Mouse (Mus musculus) bone marrow, adult 2 months (tissue): Measurements from ENCODE around the gene Spata20. TPM values are rescaled to one million over a fixed set of nuclear protein-coding genes. Genes with fewer than 3 reads are reported as not detected.

Source experiments
- H3K27ac ChIP-seq: fragments of 200-500 bp; 2 replicates; pipeline ENCODE4 v1.5.1; 2012; ENCODE audit warnings: low read depth, mild to moderate bottlenecking, control low read depth, inconsistent platforms, low read length; ENCODE audit not compliant: control insufficient read depth, poor library complexity, insufficient read depth
- H3K4me1 ChIP-seq: fragments of 200-500 bp; 2 replicates; pipeline ENCODE4 v1.6.1; 2011; ENCODE audit warnings: low read length; ENCODE audit not compliant: control insufficient read depth, insufficient read depth
- H3K4me3 ChIP-seq: fragments of 200-500 bp; replicated peaks from 2 replicates; pipeline ENCODE3; 2011; ENCODE audit warnings: mild to moderate bottlenecking, low read depth, low read length, control low read depth; ENCODE audit not compliant: control insufficient read depth
- CTCF ChIP-seq: fragments of 200-500 bp; IDR thresholded peaks from 2 replicates; pipeline ENCODE4 v1.5.1; 2011; ENCODE audit warnings: low read length, control low read depth; ENCODE audit not compliant: control insufficient read depth, insufficient read depth
- POLR2A ChIP-seq: fragments of 200-500 bp; IDR thresholded peaks from 2 replicates; pipeline ENCODE4 v1.6.1; 2011; ENCODE audit warnings: low read depth, mild to moderate bottlenecking, control low read depth, low read length, borderline replicate concordance; ENCODE audit not compliant: control insufficient read depth
- WGBS: fragments of 180-500 bp; shearing (Covaris S2); methylation state at CpG from one replicate; pipeline ENCODE4 v1.1.7; 2018; 5-methylcytosine and 5-hydroxymethylcytosine counted together
- polyA plus RNA-seq: library from polyadenylated mRNA; stranded (reverse); fragments of >200 nt; gene quantifications from 2 replicates; pipeline ENCODE4 v1.2.4, GENCODE M21; 2011; ENCODE audit warnings: low replicate concordance; ENCODE audit not compliant: missing spikeins, insufficient read depth, insufficient read length

The Spata20 gene
- polyA plus RNA-seq, 1 experiment: not detected

DNA sequence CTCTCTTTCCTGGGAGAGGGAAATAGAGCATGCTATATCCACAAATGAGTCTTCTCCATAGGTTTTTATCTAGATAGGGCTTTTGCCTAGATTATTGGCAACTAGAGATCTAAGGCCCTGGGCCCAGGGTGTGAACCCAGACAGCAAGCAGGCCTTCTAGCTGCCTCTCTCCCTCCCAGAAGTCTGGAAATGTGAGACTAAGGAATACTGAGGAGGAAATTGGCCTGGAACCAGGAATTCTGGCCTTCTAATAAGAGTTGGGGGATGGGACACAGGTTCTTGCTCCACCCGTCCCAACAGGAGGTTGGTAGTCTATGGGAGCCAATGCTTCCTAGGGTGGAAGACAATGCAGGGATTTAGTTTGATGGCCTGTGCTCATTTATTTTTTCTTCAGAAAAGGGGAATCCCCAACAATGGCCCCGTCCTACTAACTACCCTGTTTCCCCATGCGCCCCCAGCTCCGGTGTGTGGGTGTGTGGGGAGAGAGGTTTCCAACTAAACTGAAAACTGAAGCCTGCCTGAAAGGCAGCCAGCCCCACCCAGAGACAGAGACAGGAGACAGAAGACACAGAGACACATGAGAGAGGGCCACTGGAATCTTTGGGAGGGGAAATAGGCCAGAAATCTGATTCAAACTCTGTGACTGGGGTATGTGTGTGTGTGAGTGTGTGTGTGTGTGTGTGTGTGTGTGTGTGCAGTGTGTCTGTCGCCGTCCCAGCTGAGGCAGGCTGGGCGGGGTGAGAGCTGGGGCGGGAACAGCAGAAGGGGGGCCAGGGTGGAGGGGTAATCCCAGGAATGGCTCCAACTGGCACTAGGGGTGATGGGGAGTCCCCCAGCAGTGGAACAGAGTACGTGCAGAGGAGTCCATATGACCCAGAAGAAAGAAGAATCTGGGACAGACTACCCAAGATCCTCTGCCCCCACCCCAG lies 16.6 kb downstream of the Spata20 start:
- WGBS: 53% methylated on average over 9 of the region's 9 CpGs
- H3K4me1 ChIP-seq: no peaks in the 10 kb centered on the region
- H3K27ac ChIP-seq: no peak overlapping the region
- TF ChIP-seq POLR2A (no peak), CTCF (no peak)
- H3K4me3 ChIP-seq: no peak overlapping the region

DNA sequence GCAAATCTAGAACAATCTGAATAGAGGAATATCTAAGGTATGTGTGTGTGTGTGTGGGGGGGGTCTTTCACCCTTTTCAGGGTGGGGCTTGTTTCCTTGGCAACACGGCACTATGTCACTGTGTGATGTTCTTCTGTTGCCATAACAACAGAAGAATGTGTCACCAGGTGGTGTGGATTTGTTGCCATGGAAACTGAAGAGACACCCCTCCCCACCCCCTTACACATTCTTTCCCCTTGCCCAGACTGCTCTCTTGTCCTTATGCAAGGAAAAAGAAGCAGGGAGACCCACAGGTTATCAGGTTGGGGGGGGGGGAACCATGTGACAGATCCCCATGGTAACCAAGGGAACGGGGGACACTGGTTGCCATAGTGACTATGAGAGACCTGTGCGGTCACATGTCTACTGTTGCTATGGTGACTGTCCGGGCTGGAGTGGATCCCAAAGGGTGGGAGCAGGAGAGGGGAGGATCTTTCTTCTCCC lies 17.4 kb downstream of the Spata20 start:
- Histone ChIP-seq H3K27ac (no peak overlapping the region), H3K4me1 (no peaks in the 10 kb centered on the region), H3K4me3 (no peak overlapping the region)
- TF ChIP-seq CTCF (no peak), POLR2A (no peak)
- WGBS: 68% methylated on average over 4 of the region's 4 CpGs

DNA sequence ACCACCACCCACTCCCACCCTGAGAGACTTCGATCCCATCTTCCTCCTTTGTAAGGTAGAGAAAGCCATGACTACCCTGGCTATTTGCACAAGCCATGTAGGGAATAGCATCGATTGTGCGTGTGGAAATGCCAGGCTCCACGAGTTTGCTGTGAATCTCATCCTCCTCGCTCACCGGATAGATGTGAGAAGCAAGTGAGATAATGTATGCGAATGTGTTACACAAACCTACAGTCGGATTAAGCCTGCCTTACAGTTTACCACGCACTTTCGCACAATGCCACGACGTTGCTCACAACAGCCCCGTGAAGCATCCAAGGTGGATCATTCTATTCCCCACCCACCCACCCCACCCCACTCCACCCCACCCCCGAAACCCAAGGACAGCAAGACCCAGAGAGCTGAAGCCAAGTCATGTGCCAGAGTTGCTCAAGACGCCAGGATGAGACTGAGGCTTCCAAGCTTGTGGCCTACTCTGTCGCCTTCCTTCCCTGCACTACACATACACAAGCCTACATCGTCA lies 19.6 kb downstream of the Spata20 start:
- WGBS: 74% methylated on average over 17 of the region's 17 CpGs
- H3K4me3 ChIP-seq: no peak overlapping the region
- no peaks in the 10 kb centered on the region for H3K4me1 ChIP-seq
- TF ChIP-seq CTCF (no peak), POLR2A (no peak)
- H3K27ac ChIP-seq: no peak overlapping the region

DNA sequence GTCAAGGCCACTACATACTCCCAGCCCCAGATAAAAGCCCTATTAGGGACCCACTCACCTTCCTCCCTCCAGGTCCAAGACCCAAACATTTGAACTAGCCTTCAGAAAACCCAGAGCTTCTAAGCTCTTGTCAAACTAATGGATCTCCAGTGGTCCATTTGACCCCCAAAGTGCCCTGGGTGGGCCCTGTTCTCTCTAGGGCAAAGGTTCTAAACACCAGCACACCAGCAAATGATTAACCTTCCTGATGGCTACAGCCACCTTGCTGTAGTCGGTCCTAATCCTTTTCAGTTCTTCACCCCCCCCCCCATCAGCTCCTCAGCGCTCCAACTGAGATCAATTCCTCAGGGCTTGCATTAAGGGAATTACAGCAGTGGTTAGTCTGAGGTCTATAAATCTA lies 21.8 kb downstream of the Spata20 start:
- Histone ChIP-seq H3K4me1 (no peaks in the 10 kb centered on the region), H3K27ac (no peak overlapping the region), H3K4me3 (no peak overlapping the region)
- 77% methylated on average over 2 of the region's 2 CpGs for WGBS
- no peak for TF ChIP-seq POLR2A
- TF ChIP-seq CTCF: no peak

DNA sequence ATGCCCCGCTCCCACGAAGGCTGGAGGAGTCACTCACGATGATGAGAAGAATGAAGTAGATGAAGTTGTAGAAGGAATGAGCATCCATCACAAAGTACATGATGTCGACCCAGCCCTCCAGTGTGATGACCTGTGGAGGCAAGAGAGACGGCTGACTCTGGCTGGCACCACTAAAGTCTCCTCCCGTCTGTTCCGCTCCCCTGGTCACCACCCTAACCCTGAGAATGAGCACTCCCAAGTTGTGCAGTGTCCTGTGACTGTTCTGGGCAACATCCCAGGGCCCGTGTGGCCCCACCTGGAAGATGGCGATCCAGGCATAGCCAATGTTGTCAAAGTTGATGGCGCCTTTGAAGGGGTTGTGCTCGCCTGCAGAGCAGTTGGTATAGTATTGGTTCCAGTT lies 24.1 kb downstream of the Spata20 start:
- no peak overlapping the region for H3K27ac ChIP-seq
- H3K4me3 ChIP-seq: no peak overlapping the region
- 0 out of 2 replicates have a peak, but pooled peaks cover under 1% of the 10 kb centered on the region for H3K4me1 ChIP-seq
- 85% methylated on average over 11 of the region's 11 CpGs for WGBS
- no peak for TF ChIP-seq CTCF
- TF ChIP-seq POLR2A: no peak

DNA sequence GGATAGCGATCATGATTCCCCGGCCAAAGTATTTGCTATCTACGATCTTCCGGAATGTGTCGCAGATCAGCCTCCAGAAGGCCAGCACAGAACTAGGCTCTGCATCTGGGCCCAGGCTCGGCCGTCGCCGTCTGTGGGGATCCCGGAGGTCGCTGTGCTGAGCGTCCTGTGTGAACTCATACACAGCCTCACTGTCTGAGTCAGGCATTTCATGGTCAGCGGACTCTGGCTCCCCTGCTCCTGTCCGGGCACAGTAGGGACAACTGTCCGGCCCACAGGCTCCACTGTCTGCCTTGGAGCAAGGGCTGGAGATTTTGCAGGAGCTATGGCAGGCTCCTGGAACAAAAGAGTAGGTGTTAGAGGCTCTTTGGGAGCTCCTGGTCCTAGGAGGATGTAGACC lies 29.0 kb downstream of the Spata20 start:
- Histone ChIP-seq H3K27ac (peak overlapping the region; percentile 58), H3K4me1 (0 out of 2 replicates have a peak, but pooled peaks cover 3% of the 10 kb centered on the region), H3K4me3 (no peak overlapping the region)
- TF ChIP-seq CTCF (no peak), POLR2A (no peak)
- 91% methylated on average over 15 of the region's 15 CpGs for WGBS

DNA sequence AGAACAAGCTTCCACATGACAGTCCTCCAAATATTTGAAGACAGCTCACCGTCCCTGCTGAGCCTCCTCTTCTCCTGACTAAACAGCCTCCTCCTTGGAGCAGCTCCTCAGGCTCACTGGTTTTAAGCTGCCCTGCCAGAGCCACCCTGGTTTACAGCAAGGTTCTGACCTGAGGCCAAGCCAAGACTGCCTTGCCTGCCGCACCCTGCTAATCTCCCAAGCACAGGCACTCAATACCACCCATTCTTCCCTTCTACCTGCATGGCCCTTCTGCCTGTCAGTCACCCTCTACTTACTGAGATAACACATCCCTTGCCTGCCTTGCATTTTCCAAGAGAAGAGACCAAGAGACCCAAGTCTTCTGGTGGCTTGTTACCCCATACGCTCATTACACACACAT lies 29.6 kb downstream of the Spata20 start:
- Histone ChIP-seq H3K27ac (peak overlapping the region; percentile 85), H3K4me3 (peak overlapping the region; percentile 60), H3K4me1 (0 out of 2 replicates have a peak, but pooled peaks cover 3% of the 10 kb centered on the region)
- WGBS: 77% methylated on average over 3 of the region's 3 CpGs
- TF ChIP-seq POLR2A (peak; percentile 24; the same call in 1 of the 2 replicates), CTCF (no peak)

DNA sequence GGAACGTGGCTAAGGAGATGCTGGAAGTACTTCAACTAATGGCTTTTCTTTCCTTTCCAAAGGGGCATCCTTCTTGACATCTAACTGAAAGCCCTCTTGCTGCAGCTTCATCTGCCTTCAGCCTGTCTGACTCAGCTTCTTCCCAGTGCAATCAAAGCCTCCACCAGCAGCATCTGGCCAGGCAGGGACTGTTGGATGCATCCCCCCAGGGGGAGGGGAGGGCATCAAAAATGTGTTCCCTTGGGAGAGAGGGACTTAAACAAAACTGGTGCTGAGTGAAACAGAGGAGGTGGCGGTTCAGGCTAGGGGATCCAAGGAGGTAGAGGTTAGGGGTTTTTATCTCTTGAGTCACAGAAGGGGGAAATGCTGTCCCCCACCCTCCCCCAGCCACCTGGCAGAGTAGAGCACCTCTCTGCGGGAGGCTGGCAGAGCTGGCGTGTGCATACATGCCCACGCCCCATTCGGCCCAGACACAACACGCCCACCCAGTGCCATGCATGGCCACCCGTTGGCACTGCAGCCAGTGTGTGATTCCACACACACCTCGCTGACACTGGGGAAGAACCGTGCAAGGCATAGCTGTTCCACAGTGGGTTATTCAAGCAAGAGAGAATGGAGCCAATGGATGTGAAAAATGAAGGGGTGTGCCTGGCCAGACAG lies 30.7 kb downstream of the Spata20 start:
- 0 out of 2 replicates have a peak, but pooled peaks cover 3% of the 10 kb centered on the region for H3K4me1 ChIP-seq
- 0 out of 2 replicates have a peak overlapping the region, but pooled peaks have one; percentile 3 for H3K27ac ChIP-seq
- WGBS: 68% methylated on average over 10 of the region's 10 CpGs

More for the DNA sequence above, 30.7 kb downstream of the Spata20 start:
- TF ChIP-seq POLR2A (peak; percentile 46; the same call in 1 of the 2 replicates), CTCF (no peak)
- H3K4me3 ChIP-seq: peak overlapping the region; percentile 67
